Mouse (Mus musculus) midbrain, postnatal 0 days (tissue): ENCODE measurements around the gene Mmd. TPM values are rescaled to one million over a fixed set of nuclear protein-coding genes. Genes with fewer than 3 reads are reported as not detected.

Experiments used
- ATAC-seq: fragments of 200-750 bp; cut with Nextera tagmentation; 2 replicates; pipeline ENCODE4 v1.8.0; 2017; ENCODE audit warnings: moderate number of reproducible peaks, mild to moderate bottlenecking, moderate TSS enrichment, moderate library complexity; ENCODE audit not compliant: low FRiP score
- DNase-seq: peaks from one replicate; pipeline ENCODE4 v3.0.0-alpha.2; 2015; ENCODE audit warnings: low spot score
- H3K27ac ChIP-seq: fragments of 300-500 bp; sonication (generic); 2 replicates; pipeline ENCODE4 v1.5.1; 2014; ENCODE audit warnings: low read depth, mild to moderate bottlenecking, low read length, mixed read lengths
- H3K27me3 ChIP-seq: fragments of 300-500 bp; sonication (generic); 2 replicates; pipeline ENCODE4 v1.6.1; 2014; ENCODE audit warnings: low read length, control low read depth, mixed read lengths; ENCODE audit not compliant: insufficient read depth
- H3K36me3 ChIP-seq: fragments of 300-500 bp; sonication (generic); 2 replicates; pipeline ENCODE4 v1.6.1; 2014; ENCODE audit warnings: low read length, control low read depth, mixed read lengths; ENCODE audit not compliant: insufficient read depth
- H3K4me1 ChIP-seq: fragments of 300-500 bp; sonication (generic); 2 replicates; pipeline ENCODE4 v1.6.1; 2014; ENCODE audit warnings: mild to moderate bottlenecking, control low read depth, antibody characterized with exemption, low read length, mixed read lengths; ENCODE audit not compliant: insufficient read depth
- H3K4me2 ChIP-seq: fragments of 300-500 bp; sonication (generic); 2 replicates; pipeline ENCODE4 v1.6.1; 2014; ENCODE audit warnings: low read depth, mild to moderate bottlenecking, low read length, mixed read lengths; ENCODE audit not compliant: poor library complexity, severe bottlenecking
- H3K4me3 ChIP-seq: fragments of 300-500 bp; sonication (generic); 2 replicates; pipeline ENCODE4 v1.5.1; 2014; ENCODE audit warnings: low read depth, mild to moderate bottlenecking, low read length, moderate library complexity
- H3K9ac ChIP-seq: fragments of 300-500 bp; sonication (generic); replicated peaks from 2 replicates; pipeline ENCODE4 v1.6.1; 2014; ENCODE audit warnings: mild to moderate bottlenecking, low read length, moderate library complexity, mixed read lengths; ENCODE audit not compliant: poor library complexity, severe bottlenecking
- H3K9me3 ChIP-seq: fragments of 300-500 bp; sonication (generic); 2 replicates; pipeline ENCODE4 v1.6.1; 2016; ENCODE audit warnings: low read length, control low read depth
- CTCF ChIP-seq: IDR thresholded peaks from 2 replicates; pipeline ENCODE4 v1.5.1; 2016; ENCODE audit warnings: antibody characterized with exemption, mild to moderate bottlenecking
- WGBS: fragments of 180-500 bp; shearing (Covaris S2); extraction: QIAGEN DNeasy Blood & Tissue Kit; methylation state at CpG from one replicate; pipeline ENCODE4 v1.1.7; 2014; 5-methylcytosine and 5-hydroxymethylcytosine counted together
- polyA plus RNA-seq: library from polyadenylated mRNA; unstranded; fragments of >200 nt; fragmentation: Nextera tagmentation; extraction: Ambion mirVana; gene quantifications from 2 replicates; pipeline ENCODE4 v1.2.1, GENCODE M21; 2015
- total RNA-seq: library from RNA; depleted of rRNA; stranded (reverse); fragments of >200 nt; gene quantifications from 2 replicates; pipeline ENCODE4 v1.2.3, GENCODE M21; 2014

The Mmd gene
- total and polyA plus RNA-seq, 2 experiments from 2014 or later: 130 to 223 TPM

GRCm38 (mm10) chr11:90251923-90252322, 2.7 kb downstream of the Mmd start:
- H3K4me2 ChIP-seq: peak overlapping the region; percentile 4; the same call in 1 of the 2 replicates
- 35% methylated on average over 2 of the region's 2 CpGs for WGBS

GRCm38 (mm10) chr11:90252366-90252765, 3.1 kb downstream of the Mmd start:
- no peak overlapping the region for H3K4me3 ChIP-seq
- H3K27ac ChIP-seq: no peak overlapping the region
- DNase-seq (no peak), ATAC-seq (no peak)
- WGBS: 60% methylated on average over 8 of the region's 8 CpGs
- H3K4me2 ChIP-seq: peak overlapping the region; percentile 4; the same call in 1 of the 2 replicates
- H3K9ac ChIP-seq: no peak overlapping the region
- H3K4me1 ChIP-seq: 0 out of 2 replicates have a peak, but pooled peaks cover 3% of the 10 kb centered on the region
- no peak for TF ChIP-seq CTCF
- H3K36me3 ChIP-seq: 0 out of 2 replicates have a peak, but pooled peaks cover 2% of the 10 kb centered on the region
- H3K9me3 ChIP-seq: no peaks in the 10 kb centered on the region
- H3K27me3 ChIP-seq: no peaks in the 10 kb centered on the region

More at GRCm38 (mm10) chr11:90251923-90252322, 2.7 kb downstream of the Mmd start:
- ATAC-seq (no peak), DNase-seq (no peak)
- no peak overlapping the region for H3K4me3 ChIP-seq
- H3K27ac ChIP-seq: no peak overlapping the region
- H3K9ac ChIP-seq: no peak overlapping the region
- H3K27me3 ChIP-seq: no peaks in the 10 kb centered on the region
- no peaks in the 10 kb centered on the region for H3K36me3 ChIP-seq
- H3K4me1 ChIP-seq: 0 out of 2 replicates have a peak, but pooled peaks cover 3% of the 10 kb centered on the region
- no peak for TF ChIP-seq CTCF
- H3K9me3 ChIP-seq: no peaks in the 10 kb centered on the region

GRCm38 (mm10) chr11:90254536-90254935, 5.3 kb downstream of the Mmd start:
- 86% methylated on average over 3 of the region's 3 CpGs for WGBS
- Histone ChIP-seq H3K27ac (no peak overlapping the region), H3K9me3 (no peaks in the 10 kb centered on the region), H3K4me1 (0 out of 2 replicates have a peak, but pooled peaks cover 3% of the 10 kb centered on the region), H3K9ac (no peak overlapping the region), H3K4me3 (no peak overlapping the region), H3K27me3 (no peaks in the 10 kb centered on the region), H3K4me2 (no peak overlapping the region), H3K36me3 (peaks cover 4% of the 10 kb centered on the region; the same call in 1 of the 2 replicates)
- DNase-seq: no peak
- ATAC-seq: no peak
- TF ChIP-seq CTCF: no peak

- no peaks in the 10 kb centered on the region for H3K27me3 ChIP-seq
- no peak overlapping the region for H3K4me3 ChIP-seq
- H3K4me1 ChIP-seq: 0 out of 2 replicates have a peak, but pooled peaks cover 3% of the 10 kb centered on the region
- ATAC-seq (no peak), DNase-seq (no peak)
- no peak for TF ChIP-seq CTCF
- no peak overlapping the region for H3K4me2 ChIP-seq
- 70% methylated on average over 6 of the region's 6 CpGs for WGBS
- H3K9me3 ChIP-seq: no peaks in the 10 kb centered on the region
- no peak overlapping the region for H3K27ac ChIP-seq
- no peak overlapping the region for H3K9ac ChIP-seq
- H3K36me3 ChIP-seq: peaks cover 15% of the 10 kb centered on the region
Observed at GRCm38 (mm10) chr11:90255687-90256086, 6.4 kb downstream of the Mmd start.

GRCm38 (mm10) chr11:90256833-90257525, 7.7 kb downstream of the Mmd start:
- no peaks in the 10 kb centered on the region for H3K4me1 ChIP-seq
- no peak overlapping the region for H3K9ac ChIP-seq
- peaks cover 25% of the 10 kb centered on the region for H3K36me3 ChIP-seq
- H3K27ac ChIP-seq: no peak overlapping the region
- H3K4me3 ChIP-seq: no peak overlapping the region
- DNase-seq (no peak), ATAC-seq (no peak)
- WGBS: 90% methylated on average over 16 of the region's 16 CpGs
- H3K27me3 ChIP-seq: no peaks in the 10 kb centered on the region
- no peaks in the 10 kb centered on the region for H3K9me3 ChIP-seq
- TF ChIP-seq CTCF: no peak
- no peak overlapping the region for H3K4me2 ChIP-seq

- H3K4me1 ChIP-seq: no peaks in the 10 kb centered on the region
Observed at GRCm38 (mm10) chr11:90258321-90258927, 9.2 kb downstream of the Mmd start.

More at GRCm38 (mm10) chr11:90258321-90258927, 9.2 kb downstream of the Mmd start:
- no peak for TF ChIP-seq CTCF
- Histone ChIP-seq H3K27ac (no peak overlapping the region), H3K36me3 (peaks cover 32% of the 10 kb centered on the region), H3K27me3 (no peaks in the 10 kb centered on the region), H3K4me3 (no peak overlapping the region), H3K9ac (no peak overlapping the region), H3K9me3 (no peaks in the 10 kb centered on the region), H3K4me2 (no peak overlapping the region)
- ATAC-seq (no peak), DNase-seq (no peak)
- WGBS: 73% methylated on average over 10 of the region's 10 CpGs
